Mouse (Mus musculus): Measurements from ENCODE around the gene Syce1l. TPM values are rescaled to one million over a fixed set of nuclear protein-coding genes. Genes with fewer than 3 reads are reported as not detected.

Syce1l gene
- total RNA-seq (2021): not detected
- long read RNA-seq, experiment 1: 0 reads
- long read RNA-seq, experiment 2, partial matches to known transcripts: 0 of 1 reads
- long read RNA-seq, experiment 2, other reads (novel, unspliced or antisense): 1 of 1 reads

- intact Hi-C loops (cut with DNase I): no loop called here
Observed at GRCm38 (mm10) chr8:113642926-113643325, at the start of gene Syce1l. Syce1l (plus strand) TSS chr8:113643213.

GRCm38 (mm10) chr8:113598401-113598800, 44.6 kb upstream of the Syce1l start:
- intact Hi-C loops (cut with DNase I): no loop called here
- DNase-seq: no peak

More at GRCm38 (mm10) chr8:113642926-113643325, at the start of gene Syce1l:
- DNase-seq: no peak

- peak in 1 of 2 experiments; percentile 50 for DNase-seq
- intact Hi-C loops (cut with DNase I): loop anchor here (5.0 kb wide), 3 partner anchors 520 to 1585 kb away; no protein-coding TSS in a partner anchor
Observed at GRCm38 (mm10) chr8:113632634-113633033, 10.4 kb upstream of the Syce1l start.

GRCm38 (mm10) chr8:113634161-113634560, 8.9 kb upstream of the Syce1l start:
- intact Hi-C loops (cut with DNase I): loop anchor here (5.0 kb wide), 3 partner anchors 522 to 1587 kb away; no protein-coding TSS in a partner anchor
- DNase-seq: no peak

- intact Hi-C loops (cut with DNase I): loop anchor here (5.0 kb wide), 3 partner anchors 523 to 1588 kb away; no protein-coding TSS in a partner anchor
- DNase-seq: peak; percentile 99
Observed at GRCm38 (mm10) chr8:113634670-113635591, 8.1 kb upstream of the Syce1l start, which contains the start of gene Mon1b. Mon1b (plus strand) TSS chr8:113635587.

- intact Hi-C loops (cut with DNase I): no loop called here
- no peak for DNase-seq
Observed at GRCm38 (mm10) chr8:113635592-113636279, 7.3 kb upstream of the Syce1l start.

GRCm38 (mm10) chr8:113636280-113636628, 6.8 kb upstream of the Syce1l start:
- intact Hi-C loops (cut with DNase I): no loop called here
- no peak for DNase-seq

- DNase-seq: no peak
- intact Hi-C loops (cut with DNase I): no loop called here
Observed at GRCm38 (mm10) chr8:113640357-113640756, 2.7 kb upstream of the Syce1l start.

GRCm38 (mm10) chr8:113643479-113644210, 632 bp downstream of the Syce1l start:
- DNase-seq: no peak
- intact Hi-C loops (cut with DNase I): no loop called here

- intact Hi-C loops (cut with DNase I): no loop called here
Observed at GRCm38 (mm10) chr8:113645220-113645619, 2.2 kb downstream of the Syce1l start.

GRCm38 (mm10) chr8:113652450-113652849, 9.4 kb downstream of the Syce1l start:
- DNase-seq: no peak
- intact Hi-C loops (cut with DNase I): no loop called here

More at GRCm38 (mm10) chr8:113645220-113645619, 2.2 kb downstream of the Syce1l start:
- DNase-seq: no peak

- intact Hi-C loops (cut with DNase I): no loop called here
- no peak for DNase-seq
Observed at GRCm38 (mm10) chr8:113653151-113653550, 10.1 kb downstream of the Syce1l start.

GRCm38 (mm10) chr8:113656154-113656553, 13.1 kb downstream of the Syce1l start:
- intact Hi-C loops (cut with DNase I): no loop called here
- no peak for DNase-seq

- DNase-seq: no peak
- intact Hi-C loops (cut with DNase I): no loop called here
Observed at GRCm38 (mm10) chr8:113656681-113657298, 13.8 kb downstream of the Syce1l start.

GRCm38 (mm10) chr8:113660128-113660527, 17.1 kb downstream of the Syce1l start:
- intact Hi-C loops (cut with DNase I): loop anchor here (10.0 kb wide), 1 partner anchor 185 kb away; the partner anchor contains the start of gene Adamts18
- no peak for DNase-seq

- peak; percentile 76 to 87 for DNase-seq
- intact Hi-C loops (cut with DNase I): loop anchor here (1.0 to 10.0 kb wide), 3 partner anchors 180 to 398 kb away; partner anchors contain the start of gene Adamts18
Observed at GRCm38 (mm10) chr8:113664544-113664943, 21.5 kb downstream of the Syce1l start.

- intact Hi-C loops (cut with DNase I): loop anchor here (2.0 to 10.0 kb wide), 3 partner anchors 180 to 772 kb away; partner anchors contain the start of genes Adamts18 and Wwox
- DNase-seq: no peak
Observed at GRCm38 (mm10) chr8:113665036-113665435, 22.0 kb downstream of the Syce1l start.

GRCm38 (mm10) chr8:113665951-113666350, 22.9 kb downstream of the Syce1l start:
- intact Hi-C loops (cut with DNase I): loop anchor here (2.0 to 10.0 kb wide), 3 partner anchors 179 to 771 kb away; partner anchors contain the start of genes Adamts18 and Wwox
- DNase-seq: no peak

GRCm38 (mm10) chr8:113666714-113667432, 23.9 kb downstream of the Syce1l start:
- DNase-seq: no peak
- intact Hi-C loops (cut with DNase I): loop anchor here (5.0 to 10.0 kb wide), 2 partner anchors 178 to 770 kb away; partner anchors contain the start of genes Adamts18 and Wwox

Measured in heart, postnatal 14 days (tissue).